Mouse (Mus musculus) B cell, adult 67 days (primary cell): ENCODE measurements around the gene Sowahc. TPM values are rescaled to one million over a fixed set of nuclear protein-coding genes. Genes with fewer than 3 reads are reported as not detected.

ENCODE experiments used
- total RNA-seq, 2 experiments: library from RNA; stranded (reverse); gene quantifications; 4 replicates each; pipeline ENCODE4 v1.2.4; 2023

The Sowahc gene
- 1 to 10 TPM; 3.2 TPM for total RNA-seq

DNA sequence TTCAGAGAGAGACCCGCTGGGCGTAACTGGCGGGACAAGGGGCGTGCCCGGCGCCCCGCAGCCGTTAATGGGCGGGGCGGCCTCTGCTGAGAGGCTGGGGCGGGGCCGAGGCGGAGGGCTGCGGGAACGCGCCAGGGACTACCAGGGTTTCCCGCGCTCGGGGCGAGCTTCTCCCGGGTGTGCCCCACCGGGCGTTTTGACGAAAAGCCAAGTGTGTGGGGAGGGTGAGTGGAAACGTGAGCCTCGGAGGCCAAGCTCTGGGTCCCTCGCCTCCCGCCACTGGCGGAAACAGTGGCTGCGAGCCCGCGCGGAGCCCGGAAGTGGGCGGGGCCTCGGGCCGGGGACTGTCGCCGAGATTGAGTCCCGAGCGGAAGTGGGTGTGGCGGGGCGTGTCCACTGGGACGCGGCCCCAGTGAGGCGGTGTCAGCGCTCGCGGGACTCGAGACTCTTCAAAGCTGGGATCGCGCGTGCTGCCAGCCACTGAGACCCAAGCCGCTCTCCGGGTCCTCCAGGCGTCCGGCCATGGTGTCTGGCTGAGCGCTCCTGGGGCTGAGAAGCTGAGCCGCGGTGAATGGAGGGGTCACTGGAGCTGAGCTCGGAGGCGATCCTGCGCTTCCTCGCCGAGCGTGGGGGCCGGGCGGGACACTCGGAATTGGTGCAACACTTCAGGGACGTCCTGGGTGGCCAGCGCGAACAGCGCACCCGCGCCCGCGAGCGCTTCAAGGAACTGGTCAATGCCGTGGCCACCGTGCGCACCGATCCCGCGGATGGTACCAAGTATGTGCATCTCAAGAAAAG is at the start of gene Sowahc, which contains the start of gene Sept10:
TSS of gene Sowahc (plus strand) at position 481 of the 798 bp plus-strand sequence.
TSS of gene Sept10 (minus strand) at position 375 of the 798 bp plus-strand sequence.

Other genes starting within 250 kb of the Sowahc start
- 1 to 10 TPM; 1.6 to 3.7 TPM for gene Sept10, start 106 bp upstream of the Sowahc start, total RNA-seq
- gene P4ha1, start 101.3 kb downstream of the Sowahc start, total RNA-seq: 10 to 100 TPM in 1 of 2 experiments, 1 to 10 TPM in 1; 6.7 to 13.0 TPM
- 10 to 100 TPM in 1 of 2 experiments, 1 to 10 TPM in 1; 1.5 to 11.2 TPM for gene Gm10273, start 173.7 kb downstream of the Sowahc start, total RNA-seq
- not detected for gene Pla2g12b, start 181.7 kb downstream of the Sowahc start, total RNA-seq
- under 1 TPM in 1 of 2 experiments, not detected in 1; 0.20 TPM for gene Oit3, start 219.8 kb downstream of the Sowahc start, total RNA-seq